Mouse (Mus musculus) neural tube, embryonic 15.5 days (tissue): ENCODE data around the gene Il23r. TPM values are rescaled to one million over a fixed set of nuclear protein-coding genes. Genes with fewer than 3 reads are reported as not detected.

Experiments
- ATAC-seq: fragments of 200-750 bp; cut with Nextera tagmentation; 2 replicates; pipeline ENCODE4 v1.8.0; 2017; ENCODE audit warnings: mild to moderate bottlenecking, moderate TSS enrichment, moderate library complexity; ENCODE audit not compliant: low FRiP score
- H3K27ac ChIP-seq: fragments of 300-500 bp; sonication (generic); replicated peaks from 2 replicates; pipeline ENCODE4 v1.5.1; 2015; ENCODE audit warnings: mild to moderate bottlenecking, inconsistent platforms
- H3K27me3 ChIP-seq: fragments of 300-500 bp; sonication (generic); replicated peaks from 2 replicates; pipeline ENCODE4 v1.6.1; 2015; ENCODE audit warnings: inconsistent platforms
- H3K36me3 ChIP-seq: fragments of 300-500 bp; sonication (generic); 2 replicates; pipeline ENCODE4 v1.6.1; 2015; ENCODE audit warnings: inconsistent platforms
- H3K4me1 ChIP-seq: fragments of 300-500 bp; sonication (generic); 2 replicates; pipeline ENCODE4 v1.6.1; 2015; ENCODE audit warnings: inconsistent platforms
- H3K4me2 ChIP-seq: fragments of 300-500 bp; sonication (generic); 2 replicates; pipeline ENCODE4 v1.6.1; 2015; ENCODE audit warnings: inconsistent platforms, mild to moderate bottlenecking, moderate library complexity
- H3K4me3 ChIP-seq: fragments of 300-500 bp; sonication (generic); replicated peaks from 2 replicates; pipeline ENCODE4 v1.5.1; 2015; ENCODE audit warnings: mild to moderate bottlenecking, inconsistent platforms
- H3K9ac ChIP-seq: fragments of 300-500 bp; sonication (generic); replicated peaks from 2 replicates; pipeline ENCODE4 v1.6.1; 2015; ENCODE audit warnings: mild to moderate bottlenecking, inconsistent platforms
- H3K9me3 ChIP-seq: fragments of 300-500 bp; sonication (generic); replicated peaks from 2 replicates; pipeline ENCODE4 v1.6.1; 2016; ENCODE audit warnings: inconsistent platforms
- WGBS: fragments of 180-500 bp; shearing (Covaris S2); methylation state at CpG from one replicate; pipeline ENCODE4 v1.1.7; 2015; ENCODE audit warnings: mixed read lengths; 5-methylcytosine and 5-hydroxymethylcytosine counted together
- polyA plus RNA-seq: library from polyadenylated mRNA; unstranded; fragments of >200 nt; fragmentation: Nextera tagmentation; extraction: Ambion mirVana; gene quantifications from 2 replicates; pipeline ENCODE4 v1.2.1, GENCODE M21; 2015

Il23r gene
- polyA plus RNA-seq, 1 experiment from 2014 or later: not detected

DNA sequence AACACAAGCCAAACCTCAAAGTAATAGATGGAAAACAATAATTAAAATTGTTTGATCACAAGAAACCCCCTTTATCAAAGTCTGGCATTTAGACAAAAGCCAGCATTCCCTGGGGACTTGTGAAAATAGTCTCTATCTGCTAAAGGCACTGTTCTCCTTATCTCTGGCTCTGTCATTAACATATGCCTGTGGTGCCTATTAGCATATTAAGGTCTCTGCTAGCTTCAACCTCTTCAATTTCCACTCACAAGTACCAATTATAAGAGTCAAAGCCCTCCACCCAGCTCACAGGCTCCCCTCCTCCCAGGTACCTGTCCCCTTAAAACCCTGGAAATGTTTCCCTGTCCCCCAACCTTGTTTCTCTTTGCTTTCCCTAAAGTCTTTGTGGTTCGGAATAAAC, 20.4 kb downstream of the Il23r start:
- no peak for ATAC-seq
- no peak overlapping the region for H3K9ac ChIP-seq
- H3K36me3 ChIP-seq: no peaks in the 10 kb centered on the region
- H3K4me3 ChIP-seq: no peak overlapping the region
- no peaks in the 10 kb centered on the region for H3K4me1 ChIP-seq
- WGBS: 25% methylated on average over 1 of the region's 1 CpGs
- no peak overlapping the region for H3K4me2 ChIP-seq
- no peaks in the 10 kb centered on the region for H3K9me3 ChIP-seq
- H3K27ac ChIP-seq: no peak overlapping the region
- H3K27me3 ChIP-seq: no peaks in the 10 kb centered on the region

DNA sequence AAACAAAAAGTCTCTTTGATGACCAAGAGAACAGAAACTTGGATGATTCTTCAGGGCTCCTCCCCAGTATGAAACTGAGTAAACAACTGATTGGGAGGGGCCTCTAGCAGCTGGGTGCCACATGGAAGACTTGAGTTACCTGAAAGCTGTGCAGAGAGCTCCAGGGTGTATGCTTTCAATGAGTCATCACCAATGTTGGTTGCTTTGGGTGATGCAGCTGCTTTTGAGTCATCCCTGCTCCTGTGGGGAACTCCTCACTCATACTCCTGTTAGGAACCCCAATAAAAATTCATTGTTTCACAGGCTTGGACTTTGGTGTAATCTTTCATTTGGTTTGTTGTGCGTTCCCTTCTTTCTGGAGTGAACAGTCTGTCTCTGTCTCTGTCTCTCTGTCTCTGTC, 32.2 kb downstream of the Il23r start:
- H3K36me3 ChIP-seq: no peaks in the 10 kb centered on the region
- WGBS: 97% methylated on average over 1 of the region's 1 CpGs
- no peaks in the 10 kb centered on the region for H3K27me3 ChIP-seq
- H3K9me3 ChIP-seq: no peaks in the 10 kb centered on the region
- no peaks in the 10 kb centered on the region for H3K4me1 ChIP-seq
- ATAC-seq: no peak
- H3K4me3 ChIP-seq: no peak overlapping the region
- no peak overlapping the region for H3K27ac ChIP-seq
- H3K4me2 ChIP-seq: no peak overlapping the region
- H3K9ac ChIP-seq: no peak overlapping the region

DNA sequence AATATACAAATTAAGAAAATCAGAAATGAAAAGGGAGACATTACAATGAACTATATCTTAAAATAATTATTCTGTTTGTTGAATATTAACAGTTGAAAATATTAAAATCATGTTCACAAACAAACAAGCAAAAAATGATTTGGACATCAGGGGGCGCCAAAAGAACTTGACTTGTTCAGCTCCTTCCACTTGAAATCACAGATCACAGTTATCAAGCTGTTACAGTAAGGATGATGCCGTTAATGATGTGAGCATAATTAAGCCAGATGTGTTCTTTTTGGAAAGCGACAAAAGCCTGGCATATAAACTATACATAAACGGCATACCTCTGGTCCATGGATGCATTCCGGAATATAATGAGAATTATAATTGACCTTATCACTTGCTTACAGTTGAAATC, 40.3 kb downstream of the Il23r start:
- H3K9me3 ChIP-seq: no peaks in the 10 kb centered on the region
- 42% methylated on average over 5 of the region's 5 CpGs for WGBS
- no peak overlapping the region for H3K9ac ChIP-seq
- no peak overlapping the region for H3K4me3 ChIP-seq
- H3K27me3 ChIP-seq: no peaks in the 10 kb centered on the region
- H3K4me2 ChIP-seq: no peak overlapping the region
- H3K27ac ChIP-seq: no peak overlapping the region
- H3K36me3 ChIP-seq: no peaks in the 10 kb centered on the region
- no peak for ATAC-seq
- no peaks in the 10 kb centered on the region for H3K4me1 ChIP-seq

GRCm38 (mm10) chr6:67445866-67446265, 45.8 kb downstream of the Il23r start:
- Histone ChIP-seq H3K4me3 (no peak overlapping the region), H3K4me1 (no peaks in the 10 kb centered on the region), H3K27ac (no peak overlapping the region), H3K4me2 (no peak overlapping the region), H3K27me3 (no peaks in the 10 kb centered on the region), H3K9me3 (no peaks in the 10 kb centered on the region), H3K9ac (no peak overlapping the region), H3K36me3 (no peaks in the 10 kb centered on the region)
- ATAC-seq: no peak
- 92% methylated on average over 1 of the region's 1 CpGs for WGBS

GRCm38 (mm10) chr6:67443124-67443523, 48.5 kb downstream of the Il23r start:
- 88% methylated on average over 6 of the region's 6 CpGs for WGBS
- ATAC-seq: no peak

DNA sequence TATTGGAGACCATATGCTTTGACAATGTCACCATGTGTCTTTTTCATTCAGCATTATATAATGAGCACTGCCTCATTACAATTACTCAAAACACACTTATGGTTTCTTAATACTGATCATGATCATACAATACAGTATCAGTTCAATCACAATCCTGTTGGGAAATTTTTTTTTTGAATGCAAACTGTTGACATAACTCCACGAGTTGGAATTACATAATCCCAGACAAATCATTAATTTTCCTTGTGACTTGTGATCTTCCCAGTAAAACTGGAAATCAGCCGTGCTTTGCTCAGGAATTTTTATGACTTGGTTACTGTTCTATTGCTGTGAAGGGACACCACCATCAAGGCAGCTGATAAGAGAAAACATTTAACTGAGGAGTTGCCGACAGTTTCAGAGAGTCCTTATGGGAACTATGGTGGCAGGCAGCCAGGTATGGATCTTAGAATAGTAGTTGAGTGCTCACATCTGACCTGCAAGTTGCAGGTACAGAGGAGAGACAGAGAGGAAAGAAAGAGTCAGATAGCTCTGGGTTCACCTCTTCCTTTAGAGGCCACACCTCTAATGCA, 53.8 kb downstream of the Il23r start:
- no peaks in the 10 kb centered on the region for H3K4me1 ChIP-seq
- WGBS: 53% methylated on average over 3 of the region's 3 CpGs
- no peak overlapping the region for H3K9ac ChIP-seq
- H3K36me3 ChIP-seq: no peaks in the 10 kb centered on the region
- H3K27me3 ChIP-seq: no peaks in the 10 kb centered on the region
- H3K4me3 ChIP-seq: no peak overlapping the region
- H3K27ac ChIP-seq: no peak overlapping the region
- ATAC-seq: no peak
- H3K4me2 ChIP-seq: no peak overlapping the region
- H3K9me3 ChIP-seq: no peaks in the 10 kb centered on the region

More at GRCm38 (mm10) chr6:67443124-67443523, 48.5 kb downstream of the Il23r start:
- Histone ChIP-seq H3K27me3 (no peaks in the 10 kb centered on the region), H3K36me3 (no peaks in the 10 kb centered on the region), H3K9ac (no peak overlapping the region), H3K4me2 (no peak overlapping the region), H3K4me3 (no peak overlapping the region), H3K4me1 (no peaks in the 10 kb centered on the region), H3K9me3 (no peaks in the 10 kb centered on the region), H3K27ac (no peak overlapping the region)

DNA sequence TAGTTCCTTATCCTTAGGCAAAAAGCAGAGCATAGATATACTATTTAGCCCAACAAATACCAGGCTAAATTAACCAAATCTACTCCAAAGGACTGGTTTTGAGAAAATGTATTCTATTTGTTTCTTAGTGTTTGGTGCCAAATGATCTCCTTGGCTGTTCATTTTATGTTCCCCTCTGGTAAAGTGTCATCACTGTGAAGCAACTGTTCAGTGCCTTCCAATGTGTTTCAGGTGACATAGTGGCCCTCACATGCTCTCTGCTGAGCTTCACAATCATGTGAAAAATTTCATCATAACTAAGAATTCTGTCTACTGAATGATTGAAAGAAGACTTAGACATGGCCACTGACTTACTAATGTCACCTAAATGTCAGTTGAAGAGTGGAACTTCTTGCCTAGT, 54.6 kb downstream of the Il23r start:
- Histone ChIP-seq H3K4me2 (no peak overlapping the region), H3K4me1 (no peaks in the 10 kb centered on the region), H3K27me3 (no peaks in the 10 kb centered on the region), H3K27ac (no peak overlapping the region), H3K4me3 (no peak overlapping the region), H3K9me3 (no peaks in the 10 kb centered on the region), H3K36me3 (no peaks in the 10 kb centered on the region), H3K9ac (no peak overlapping the region)
- ATAC-seq: no peak

- 82% methylated on average over 2 of the region's 2 CpGs for WGBS
- Histone ChIP-seq H3K4me3 (no peak overlapping the region), H3K4me1 (no peaks in the 10 kb centered on the region), H3K4me2 (no peak overlapping the region), H3K27me3 (no peaks in the 10 kb centered on the region), H3K9ac (no peak overlapping the region), H3K36me3 (no peaks in the 10 kb centered on the region), H3K9me3 (no peaks in the 10 kb centered on the region), H3K27ac (no peak overlapping the region)
- ATAC-seq: no peak
These were observed 55.4 kb downstream of the Il23r start for GRCm38 (mm10) chr6:67436295-67436694.

- Histone ChIP-seq H3K9ac (no peak overlapping the region), H3K4me2 (no peak overlapping the region), H3K4me1 (no peaks in the 10 kb centered on the region), H3K36me3 (no peaks in the 10 kb centered on the region), H3K27me3 (no peaks in the 10 kb centered on the region), H3K27ac (no peak overlapping the region), H3K9me3 (no peaks in the 10 kb centered on the region), H3K4me3 (no peak overlapping the region)
- 94% methylated on average over 1 of the region's 1 CpGs for WGBS
- ATAC-seq: no peak
These were observed 55.9 kb downstream of the Il23r start for GRCm38 (mm10) chr6:67435711-67436110.

- no peaks in the 10 kb centered on the region for H3K36me3 ChIP-seq
- no peaks in the 10 kb centered on the region for H3K27me3 ChIP-seq
- 60% methylated on average over 2 of the region's 2 CpGs for WGBS
- H3K4me1 ChIP-seq: no peaks in the 10 kb centered on the region
- no peak for ATAC-seq
- no peaks in the 10 kb centered on the region for H3K9me3 ChIP-seq
- no peak overlapping the region for H3K9ac ChIP-seq
- no peak overlapping the region for H3K27ac ChIP-seq
- H3K4me2 ChIP-seq: no peak overlapping the region
- no peak overlapping the region for H3K4me3 ChIP-seq
These were observed 56.8 kb downstream of the Il23r start for GRCm38 (mm10) chr6:67434755-67435452.

GRCm38 (mm10) chr6:67431808-67432207, 59.8 kb downstream of the Il23r start:
- no peak for ATAC-seq
- Histone ChIP-seq H3K9ac (no peak overlapping the region), H3K27ac (no peak overlapping the region), H3K9me3 (no peaks in the 10 kb centered on the region), H3K4me1 (no peaks in the 10 kb centered on the region), H3K27me3 (no peaks in the 10 kb centered on the region), H3K4me3 (no peak overlapping the region), H3K36me3 (no peaks in the 10 kb centered on the region), H3K4me2 (no peak overlapping the region)
- 75% methylated on average over 3 of the region's 3 CpGs for WGBS

DNA sequence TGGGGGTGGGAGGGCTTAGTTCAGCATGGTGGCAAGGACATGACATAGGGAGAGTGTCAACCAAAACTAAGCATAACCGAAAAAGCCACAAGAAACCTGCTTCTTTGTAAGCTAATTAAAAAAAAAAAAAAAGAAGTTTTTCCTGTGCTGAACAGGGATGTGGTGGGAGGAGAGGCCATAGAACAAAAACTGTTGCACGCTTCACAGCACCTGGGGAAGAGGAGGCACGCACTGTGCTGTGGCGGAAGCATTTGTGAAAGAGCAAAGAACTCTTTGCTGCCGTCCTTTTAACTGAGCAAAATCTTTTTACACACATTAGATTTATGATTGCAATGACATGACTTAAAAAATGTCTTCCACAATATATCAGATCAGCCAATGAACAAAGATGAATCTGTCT, 69.9 kb downstream of the Il23r start:
- Histone ChIP-seq H3K27me3 (no peaks in the 10 kb centered on the region), H3K36me3 (no peaks in the 10 kb centered on the region), H3K9me3 (no peaks in the 10 kb centered on the region), H3K9ac (no peak overlapping the region), H3K4me2 (no peak overlapping the region), H3K27ac (no peak overlapping the region), H3K4me3 (no peak overlapping the region), H3K4me1 (no peaks in the 10 kb centered on the region)
- ATAC-seq: no peak
- 68% methylated on average over 5 of the region's 5 CpGs for WGBS
